Comparison of ENCODE assay signal across 9 mouse cellular contexts in genomic region chr11:76028072-76028465, GRCm38 (mm10). TPM values are rescaled to one million over a fixed set of nuclear protein-coding genes. Genes with fewer than 3 reads are reported as not detected.
DNase-seq lines count a peak whose midpoint lies in the region; ATAC-seq lines count a peak whose summit lies in the region.
"Had no signal": no experiment of that assay in that cellular context is flagged by ENCODE, and none has a peak within 500 bp of the region (broad histone marks: within the 10 kb centered on the region; RNA-seq: fewer than 3 reads in every experiment).

No protein-coding gene starts in this region.

- peak; percentile 47 for ATAC-seq in midbrain, embryonic 12.5 days (ENCODE audit: low FRiP score, low read depth)
- ATAC-seq in frontal cortex, adult (ENCODE audit: low TSS enrichment) = no peak

- H3K36me3 ChIP-seq in midbrain, embryonic 12.5 days = no peaks in the 10 kb centered on the region

- H3K4me3 ChIP-seq in midbrain, embryonic 12.5 days = peak overlapping the region; percentile 66

- H3K27ac ChIP-seq in midbrain, embryonic 12.5 days (replicated peaks) = no peak overlapping the region

- H3K4me1 ChIP-seq in midbrain, embryonic 12.5 days = peaks cover 21% of the 10 kb centered on the region

- DNase-seq in adrenal gland, postnatal 25 days = peak; percentile 23
- no peak for DNase-seq in adrenal gland, adult 8-10 months
- peak; percentile 25 to 57 for DNase-seq in urinary bladder, adult 18-20 months (ENCODE audit: low spot score in 2 of 2)
- no peak for DNase-seq in urinary bladder, postnatal 10 days (ENCODE audit: low spot score)
- peak; percentile 36 for DNase-seq in induced T-regulatory cell, adult 2 months (ENCODE audit: low read depth)
- DNase-seq in cerebellum, adult 11 months = no peak

- H3K9me3 ChIP-seq in midbrain, embryonic 12.5 days = no peaks in the 10 kb centered on the region

- H3K27me3 ChIP-seq in midbrain, embryonic 12.5 days = peaks cover 41% of the 10 kb centered on the region

- peak overlapping the region; percentile 68 for H3K9ac ChIP-seq in midbrain, embryonic 12.5 days (replicated peaks)

- 2% methylated on average over 10 of the region's 14 CpGs for WGBS in midbrain, embryonic 12.5 days

- H3K4me2 ChIP-seq in midbrain, embryonic 12.5 days (replicated peaks) = peak overlapping the region; percentile 92

RNA-seq across cellular contexts. Expression of gene Rflnb, which starts 0.5 kb away (rescaled TPM):
- 19.3 and 20.2 TPM in 2 replicates for total RNA-seq in adrenal gland, postnatal 25 days (2021)
- 10 to 100 TPM; 11.0 to 28.9 (median 16.0) TPM for total RNA-seq in adrenal gland, adult 8-10 months (2022)
- polyA plus RNA-seq in midbrain, embryonic 12.5 days (2016; fragmentation: Nextera tagmentation; extraction: Ambion mirVana) = 13.0 and 14.4 TPM in 2 replicates

RNA-seq across cellular contexts. Expression of gene 1700016K19Rik, which starts 28.4 kb away (rescaled TPM):
- not detected in 2 replicates for total RNA-seq in adrenal gland, postnatal 25 days (2021)
- total RNA-seq in adrenal gland, adult 8-10 months (2022) = not detected
- polyA plus RNA-seq in midbrain, embryonic 12.5 days (2016; fragmentation: Nextera tagmentation; extraction: Ambion mirVana) = 0.40 and 1.1 TPM in 2 replicates
- total RNA-seq: hematopoietic stem cell, adult 5-6 weeks had no signal

Comparison
In these comparisons a context has a peak if more than half of its experiments do, and no peak if none do; other contexts are left out.
1. DNase-seq: peak in adrenal gland, postnatal 25 days (single experiment), urinary bladder, adult 18-20 months (2 of 2) and induced T-regulatory cell, adult 2 months (single experiment); none in adrenal gland, adult 8-10 months (single experiment), urinary bladder, postnatal 10 days (single experiment) and cerebellum, adult 11 months (single experiment).